Mouse (Mus musculus) MEL (cell line): ENCODE measurements around the gene Cth.

Experiments used
- CTCF ChIP-seq, 3 experiments: IDR thresholded peaks in 2 of 3; conservative IDR thresholded peaks in 1 of 3; 2 replicates each; pipeline ENCODE4 v1.5.1; 2011 to 2012; ENCODE audit warnings: low read length in 3 of 3, low read depth in 2 of 3, mild to moderate bottlenecking in 2 of 3, improper control_type of control experiment in 1 of 3, inconsistent platforms in 1 of 3, mixed read lengths in 1 of 3, moderate library complexity in 1 of 3; ENCODE audit not compliant: control insufficient read depth in 1 of 3, insufficient read depth in 1 of 3, poor library complexity in 1 of 3, severe bottlenecking in 1 of 3
- E2F4 ChIP-seq: IDR thresholded peaks from 2 replicates; pipeline ENCODE4 v1.6.1; 2011; ENCODE audit warnings: low read depth, low read length, improper control_type of control experiment, borderline replicate concordance
- ELF1 ChIP-seq: IDR thresholded peaks from 2 replicates; pipeline ENCODE4 v1.6.1; 2014; ENCODE audit warnings: low read depth, mild to moderate bottlenecking, inconsistent platforms, low read length, improper control_type of control experiment, moderate library complexity
- EP300 ChIP-seq, 2 experiments: IDR thresholded peaks; 2 replicates each; pipeline ENCODE4 v1.6.1; 2011; ENCODE audit warnings: improper control_type of control experiment in 2 of 2, low read length in 2 of 2, low read depth in 1 of 2, mild to moderate bottlenecking in 1 of 2
- GABPA ChIP-seq: IDR thresholded peaks from 2 replicates; pipeline ENCODE4 v1.6.1; 2012; ENCODE audit warnings: low read depth, mild to moderate bottlenecking, inconsistent platforms, low read length, improper control_type of control experiment, moderate library complexity
- MAX ChIP-seq: IDR thresholded peaks from 2 replicates; pipeline ENCODE4 v1.6.1; 2011; ENCODE audit warnings: low read length, improper control_type of control experiment
- MEF2A ChIP-seq: IDR thresholded peaks from 2 replicates; pipeline ENCODE4 v1.6.1; 2014; ENCODE audit warnings: low read depth, mild to moderate bottlenecking, inconsistent platforms, low read length, improper control_type of control experiment; ENCODE audit not compliant: poor library complexity, insufficient replicate concordance, severe bottlenecking; ENCODE audit errors: extremely low read depth
- POLR2A ChIP-seq, 2 experiments: IDR thresholded peaks; 2 replicates each; pipeline ENCODE4 v1.6.1; 2011 to 2012; ENCODE audit warnings: low read length in 2 of 2, mild to moderate bottlenecking in 2 of 2, control low read depth in 1 of 2, improper control_type of control experiment in 1 of 2, low read depth in 1 of 2, moderate library complexity in 1 of 2; ENCODE audit not compliant: control insufficient read depth in 1 of 2, insufficient read depth in 1 of 2, poor library complexity in 1 of 2
- SMC3 ChIP-seq: IDR thresholded peaks from 2 replicates; pipeline ENCODE4 v1.6.1; 2011; ENCODE audit warnings: low read depth, low read length, improper control_type of control experiment
- TCF12 ChIP-seq: IDR thresholded peaks from 2 replicates; pipeline ENCODE4 v1.6.1; 2014; ENCODE audit warnings: low read depth, mild to moderate bottlenecking, inconsistent platforms, low read length, improper control_type of control experiment, moderate library complexity

GRCm38 (mm10) chr3:157884081-157884643, 40.7 kb downstream of the Cth start:
- TF ChIP-seq EP300 (IDR thresholded peaks at IDR 0.05; ENCODE audit: low read depth in 1 of 2, low read length in 2 of 2), result no peak
- TF ChIP-seq MAX, result no peak
- no peak for TF ChIP-seq GABPA
- no peak for TF ChIP-seq POLR2A (IDR thresholded peaks at IDR 0.05; ENCODE audit: control insufficient read depth in 1 of 2, insufficient read depth in 1 of 2, low read depth in 1 of 2, low read length in 2 of 2, poor library complexity in 1 of 2)
- no peak for TF ChIP-seq SMC3
- TF ChIP-seq TCF12, result no peak
- TF ChIP-seq CTCF (IDR thresholded peaks at IDR 0.05 in 2 of 3, conservative IDR thresholded peaks at IDR 0.05 in 1 of 3; ENCODE audit: control insufficient read depth in 1 of 3, insufficient read depth in 1 of 3, low read depth in 2 of 3, low read length in 3 of 3, poor library complexity in 1 of 3, severe bottlenecking in 1 of 3), result no peak
- TF ChIP-seq ELF1, result no peak
- TF ChIP-seq E2F4, result no peak
- no peak for TF ChIP-seq MEF2A
